Comparison of ENCODE assay signal across 14 mouse cellular contexts in genomic region chr8:120336909-120337555, GRCm38 (mm10).
DNase-seq lines count a peak whose midpoint lies in the region; ATAC-seq and TF ChIP-seq lines count a peak whose summit lies in the region.
"Had no signal": no experiment of that assay in that cellular context is flagged by ENCODE, and none has a peak within 500 bp of the region (broad histone marks: within the 10 kb centered on the region; RNA-seq: fewer than 3 reads in every experiment).

No protein-coding gene starts in this region.

- no peak overlapping the region for H3K4me3 ChIP-seq in heart, embryonic 10.5 days
- no peak overlapping the region for H3K4me3 ChIP-seq in thymus, adult 2 months (ENCODE audit: control insufficient read depth, insufficient read depth, low read length)
- no peak overlapping the region for H3K4me3 ChIP-seq in embryonic facial prominence, embryonic 12.5 days
- H3K4me3 ChIP-seq: embryonic facial prominence, embryonic 15.5 days; gastrocnemius, adult 2 months had no signal

- H3K4me2 ChIP-seq in embryonic facial prominence, embryonic 12.5 days (replicated peaks), result no peak overlapping the region

- H3K27ac ChIP-seq in heart, embryonic 10.5 days, result peak overlapping the region; percentile 44; the same call in 1 of the 2 replicates
- H3K27ac ChIP-seq in thymus, adult 2 months (ENCODE audit: control insufficient read depth, insufficient read depth, low read length), result no peak overlapping the region
- H3K27ac ChIP-seq in embryonic facial prominence, embryonic 12.5 days, result peak overlapping the region; percentile 66; the same call in 1 of the 2 replicates
- H3K27ac ChIP-seq: embryonic facial prominence, embryonic 15.5 days; gastrocnemius, adult 2 months had no signal

- TF ChIP-seq CTCF in thymus, adult 2 months (IDR thresholded peaks at IDR 0.05; ENCODE audit: borderline replicate concordance, control insufficient read depth, extremely low read depth, insufficient read depth, low read length, poor library complexity), result no peak

- intact Hi-C loops in heart, postnatal 10 days (cut with DNase I), result no loop called here

- DNase-seq in heart, embryonic 10.5 days (ENCODE audit: low spot score), result no peak
- DNase-seq in heart, postnatal 10 days, result no peak
- DNase-seq in thymus, postnatal 4 days, result peak; percentile 54
- no peak for DNase-seq in thymus, adult 2 months
- no peak for DNase-seq in urinary bladder, adult 2 months (ENCODE audit: low spot score)
- no peak for DNase-seq in adrenal gland, postnatal 14 days
- no peak for DNase-seq in heart, adult 18-20 months
- DNase-seq: adrenal gland, postnatal 10 days; cerebellum, adult 11 months; gastrocnemius, adult 2 months; lung, adult 2 months had no signal

- ATAC-seq in embryonic facial prominence, embryonic 12.5 days (ENCODE audit: insufficient number of reproducible peaks, insufficient read depth, low FRiP score, low TSS enrichment), result no peak
- ATAC-seq: intestine, embryonic 16.5 days had no signal

- 47% methylated on average over 5 of the region's 5 CpGs for WGBS in heart, embryonic 10.5 days
- WGBS in thymus, adult 2 months, result 17% methylated on average over 5 of the region's 5 CpGs
- WGBS in embryonic facial prominence, embryonic 12.5 days, result 27% methylated on average over 5 of the region's 5 CpGs

- H3K27me3 ChIP-seq in heart, embryonic 10.5 days (ENCODE audit: insufficient read depth, poor library complexity, severe bottlenecking), result no peaks in the 10 kb centered on the region
- H3K27me3 ChIP-seq in thymus, adult 2 months (ENCODE audit: control insufficient read depth, insufficient read depth, low read length), result no peaks in the 10 kb centered on the region
- no peaks in the 10 kb centered on the region for H3K27me3 ChIP-seq in embryonic facial prominence, embryonic 12.5 days
- H3K27me3 ChIP-seq: embryonic facial prominence, embryonic 15.5 days had no signal

- H3K9ac ChIP-seq in embryonic facial prominence, embryonic 12.5 days, result no peak overlapping the region
- H3K9ac ChIP-seq: embryonic facial prominence, embryonic 15.5 days had no signal

- H3K9me3 ChIP-seq in heart, embryonic 10.5 days, result no peaks in the 10 kb centered on the region
- H3K9me3 ChIP-seq in embryonic facial prominence, embryonic 12.5 days, result no peaks in the 10 kb centered on the region
- H3K9me3 ChIP-seq: embryonic facial prominence, embryonic 15.5 days had no signal

- peaks cover 5% of the 10 kb centered on the region; the same call in 1 of the 2 replicates for H3K36me3 ChIP-seq in heart, embryonic 10.5 days
- H3K36me3 ChIP-seq in thymus, adult 2 months (ENCODE audit: control insufficient read depth, insufficient read depth, low read length), result no peaks in the 10 kb centered on the region
- H3K36me3 ChIP-seq in embryonic facial prominence, embryonic 12.5 days, result no peaks in the 10 kb centered on the region
- H3K36me3 ChIP-seq: embryonic facial prominence, embryonic 15.5 days had no signal

- no peak for TF ChIP-seq POLR2A in thymus, adult 2 months (IDR thresholded peaks at IDR 0.05; ENCODE audit: control insufficient read depth, extremely low read depth, insufficient read depth, low read length, poor library complexity)

- H3K4me1 ChIP-seq in heart, embryonic 10.5 days, result peaks cover 81% of the 10 kb centered on the region
- H3K4me1 ChIP-seq in thymus, adult 2 months (replicated peaks; ENCODE audit: control insufficient read depth, insufficient read depth, low read length), result peaks cover 39% of the 10 kb centered on the region
- H3K4me1 ChIP-seq in embryonic facial prominence, embryonic 12.5 days, result peaks cover 49% of the 10 kb centered on the region
